Mouse (Mus musculus) testis, adult 2 months (tissue): ENCODE measurements at regions not wholly inside any gene's neighbourhood (a gene's known extent, or its start where the extent isn't known, plus 50 kb on each side); places are given as distances from the start of the nearest gene placed in this dataset.

Experiments used
- CTCF ChIP-seq: fragments of 200-500 bp; IDR thresholded peaks from 2 replicates; pipeline ENCODE4 v1.5.1; 2012; ENCODE audit warnings: low read depth, mild to moderate bottlenecking, inconsistent platforms, low read length, moderate library complexity; ENCODE audit not compliant: control insufficient read depth, insufficient read depth, insufficient replicate concordance
- POLR2A ChIP-seq: fragments of 200-500 bp; IDR thresholded peaks from 2 replicates; pipeline ENCODE4 v1.6.1; 2012; ENCODE audit warnings: low read depth, mild to moderate bottlenecking, inconsistent platforms, low read length, moderate library complexity; ENCODE audit not compliant: control insufficient read depth

- no peak for TF ChIP-seq CTCF
- TF ChIP-seq POLR2A: no peak
Observed at GRCm38 (mm10) chr10:119074887-119075286, 165.0 kb downstream of the Cand1 start.
